Mouse (Mus musculus): ENCODE data around the gene Myh6. TPM values are rescaled to one million over a fixed set of nuclear protein-coding genes. Genes with fewer than 3 reads are reported as not detected.

Myh6 gene
- not detected for polyA plus RNA-seq (2015; fragmentation: Illumina TruSeq; extraction: RNeasy Lipid Tissue Mini Kit (QIAGEN cat#74804); ENCODE audit: insufficient read depth, low replicate concordance)

DNA sequence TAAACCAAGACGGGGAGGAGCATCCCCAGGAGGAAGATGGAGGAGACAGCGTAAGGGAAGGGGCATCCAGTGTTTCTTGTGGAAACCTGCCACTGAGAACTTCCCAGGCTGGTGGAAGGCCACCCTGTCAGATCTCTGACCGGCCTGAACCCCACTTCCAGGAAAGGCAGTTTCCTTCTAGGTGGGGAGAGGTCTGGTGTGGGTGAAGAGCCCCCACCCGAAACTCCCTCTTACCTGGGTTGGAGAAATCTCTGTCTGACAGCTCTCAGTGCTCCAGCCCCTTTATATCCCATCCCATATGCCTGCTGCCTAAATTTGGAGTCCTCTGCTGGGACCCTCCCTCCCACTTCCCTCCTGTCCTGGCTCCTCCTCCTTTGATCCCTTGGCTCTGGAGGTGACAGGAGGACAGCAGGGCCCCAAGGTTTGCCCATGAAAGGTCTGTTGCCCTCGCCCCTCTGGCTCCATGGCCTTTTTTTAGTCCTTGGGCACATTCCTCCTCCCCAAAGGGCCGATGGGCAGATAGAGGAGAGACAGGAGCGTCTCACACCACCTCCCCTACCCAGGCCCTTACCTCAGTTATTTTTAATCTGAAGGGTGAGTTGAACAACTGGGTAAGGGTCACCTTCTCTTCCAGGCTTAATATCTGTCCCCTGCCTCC, at the start of gene Myh6:
TSS of gene Myh6 (minus strand) at position 608 of the 658 bp plus-strand sequence.

GRCm38 (mm10) chr14:55014991-55015766, 48.5 kb upstream of the Myh6 start, which contains the start of gene Ngdn:
Gene Ngdn (plus strand): TSS chr14:55015454.

GRCm38 (mm10) chr14:54994136-54994868, 27.6 kb upstream of the Myh6 start, which contains the start of gene Myh7:
Gene Myh7 (minus strand): TSS chr14:54994626.

GRCm38 (mm10) chr14:54976633-54977032, 9.9 kb upstream of the Myh6 start, which contains the start of gene Gm17428:
Gene Gm17428 (plus strand): TSS chr14:54976933.

DNA sequence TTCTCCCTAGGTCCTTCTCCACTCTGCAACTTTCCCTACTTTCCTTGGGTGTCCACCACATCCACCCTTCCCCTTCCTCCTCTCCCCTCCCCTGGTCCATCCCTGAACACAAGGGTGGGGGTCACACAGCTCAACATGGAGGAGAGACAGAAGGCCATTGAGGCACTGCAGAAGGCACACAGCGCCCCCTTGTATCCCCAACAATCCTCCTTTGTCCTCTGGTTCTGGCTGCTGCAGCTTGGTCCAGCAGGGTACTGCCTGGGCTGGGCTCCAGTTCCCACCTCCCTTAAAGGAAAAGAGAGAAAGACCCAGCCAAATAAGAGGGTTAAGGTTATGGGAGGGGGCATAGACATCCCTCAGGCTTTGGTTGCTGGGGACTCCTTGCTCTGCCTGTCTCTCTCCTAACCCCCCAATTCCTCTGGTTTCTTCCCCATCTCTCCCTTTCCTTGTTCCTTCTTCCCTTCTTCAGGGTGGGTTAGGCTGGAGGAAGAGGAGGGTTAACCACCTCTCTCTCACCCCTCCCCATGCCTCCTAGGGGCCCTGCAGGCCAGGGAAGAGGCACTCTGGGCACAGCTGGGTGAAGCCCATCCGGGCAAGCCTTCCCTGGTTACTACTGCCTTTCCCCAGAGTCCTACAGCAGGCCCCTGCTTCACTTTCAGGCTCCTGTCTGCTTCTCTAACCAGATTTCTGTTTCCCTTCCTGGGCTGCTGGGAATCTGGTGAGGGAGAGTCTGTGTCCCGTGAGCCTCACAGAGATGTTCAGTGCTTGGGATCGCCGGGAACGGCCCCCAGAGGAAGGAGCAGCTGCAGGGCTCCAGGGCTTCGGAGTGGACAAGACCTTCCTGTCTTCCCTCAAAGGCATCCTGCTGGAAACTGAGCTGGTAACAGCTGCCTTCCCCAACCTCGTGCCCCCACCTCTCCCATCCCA, 30.6 kb downstream of the Myh6 start, which contains the start of gene Cmtm5:
TSS of gene Cmtm5 (plus strand) at position 358 of the 927 bp plus-strand sequence.

DNA sequence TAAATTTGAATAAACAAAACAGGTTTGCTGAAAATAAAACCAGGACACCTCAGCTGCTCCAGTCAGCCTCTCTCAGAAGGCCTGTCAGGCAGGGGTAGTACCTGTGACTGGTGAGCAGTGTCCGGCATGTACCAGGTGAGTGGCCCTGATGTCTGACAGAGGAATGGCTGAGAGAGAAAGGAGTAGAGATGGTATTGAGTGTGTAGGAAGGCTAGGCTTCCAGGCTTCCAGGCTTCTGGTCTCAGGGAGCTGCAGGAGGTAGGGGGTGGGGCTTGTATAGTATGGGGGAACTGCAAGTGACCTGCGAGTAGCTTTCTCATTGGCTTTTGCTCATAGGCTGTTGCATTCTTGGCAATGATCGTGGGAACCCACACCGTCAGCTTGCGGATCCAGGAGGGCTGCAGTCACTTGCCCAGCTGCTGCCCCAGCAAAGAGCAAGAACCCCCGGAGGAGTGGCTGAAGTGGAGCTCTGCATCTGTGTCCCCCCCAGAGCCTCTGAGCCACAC, 34.0 kb downstream of the Myh6 start, which contains the start of gene Il25:
TSS of gene Il25 (plus strand) at position 51 of the 506 bp plus-strand sequence.

DNA sequence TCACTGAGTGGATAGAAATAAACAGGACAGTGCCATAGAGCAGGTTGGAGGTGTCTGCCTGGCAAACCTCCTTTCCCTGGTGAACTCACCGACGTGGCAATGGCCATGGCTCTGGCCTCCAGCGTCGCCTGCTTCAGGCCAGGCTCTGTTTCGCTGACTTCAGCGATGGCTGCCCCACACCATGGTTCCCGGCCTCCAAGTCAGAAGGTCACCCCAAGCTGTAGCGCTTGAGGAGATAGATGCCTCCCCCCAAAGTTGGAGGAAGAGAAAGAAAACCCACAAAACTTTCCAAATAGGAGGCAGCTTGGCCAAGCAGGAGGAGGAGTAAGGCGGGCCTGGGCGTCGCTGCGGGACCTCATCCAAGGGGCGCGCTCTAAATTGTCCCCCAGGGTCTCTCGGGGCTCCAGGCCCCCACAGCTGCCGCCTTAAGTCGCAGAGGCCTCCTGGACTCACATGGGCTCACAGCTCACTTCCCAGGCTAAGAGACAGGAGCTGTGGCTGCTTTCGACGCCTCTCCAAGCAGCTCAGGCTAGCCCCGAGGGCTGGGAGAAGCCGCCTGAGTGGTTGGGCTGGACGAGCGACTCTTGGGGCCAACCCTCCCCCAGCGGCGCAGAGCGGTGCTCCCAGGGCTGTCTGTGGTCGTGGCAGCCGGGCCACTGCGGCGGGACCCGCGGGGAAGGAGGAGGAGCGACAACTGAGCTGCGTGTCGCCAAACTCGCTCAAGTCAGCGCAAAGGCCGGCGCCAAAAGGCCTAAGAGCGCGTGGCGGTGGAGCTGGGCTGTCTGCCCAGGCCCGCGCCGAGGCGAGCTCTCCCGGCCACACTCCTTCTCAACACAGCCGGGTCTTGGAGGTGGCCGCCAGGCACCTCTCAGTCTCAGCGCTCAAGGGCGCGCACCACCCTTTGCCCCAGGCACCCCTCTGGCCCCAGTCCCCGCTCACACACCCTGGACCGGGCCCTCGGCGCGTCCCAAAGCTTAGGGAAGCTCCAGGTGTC, 41.1 kb downstream of the Myh6 start, which contains the start of gene Efs:
TSS of gene Efs (minus strand) at position 778 of the 994 bp plus-strand sequence.

DNA sequence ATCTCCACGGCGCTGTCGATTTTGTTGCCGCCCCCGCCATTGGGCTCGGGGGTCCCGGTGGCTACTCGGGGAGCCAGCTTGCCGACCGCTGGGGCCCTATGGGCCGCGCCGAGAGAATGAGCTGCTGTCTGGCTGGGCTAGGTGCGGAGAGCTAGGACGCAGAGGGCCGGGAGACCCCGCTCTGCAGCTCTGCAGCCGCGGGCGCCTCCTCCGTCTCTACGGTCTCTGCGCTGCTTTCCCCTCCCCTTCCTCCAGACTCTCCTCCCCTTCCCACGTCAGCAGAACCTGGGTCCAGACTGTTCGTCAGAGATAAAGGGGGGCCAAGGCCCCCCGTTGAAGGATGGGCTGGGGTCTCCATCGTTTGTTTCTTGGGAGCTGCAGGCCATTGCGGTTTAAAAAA, 53.8 kb downstream of the Myh6 start, which contains the start of gene Slc22a17:
TSS of gene Slc22a17 (minus strand) at position 247 of the 400 bp plus-strand sequence.

GRCm38 (mm10) chr14:54892200-54892599, 74.5 kb downstream of the Myh6 start, which contains the start of gene Pabpn1:
Gene Pabpn1 (plus strand): TSS chr14:54892500.

Other genes starting within 250 kb of the Myh6 start
- gene Slc7a8, start 185.0 kb downstream of the Myh6 start, polyA plus RNA-seq (2015; fragmentation: Illumina TruSeq; extraction: RNeasy Lipid Tissue Mini Kit (QIAGEN cat#74804); ENCODE audit: insufficient read depth, low replicate concordance), result 6.3 TPM
- gene Rnf212b, start 152.8 kb downstream of the Myh6 start, polyA plus RNA-seq (2015; fragmentation: Illumina TruSeq; extraction: RNeasy Lipid Tissue Mini Kit (QIAGEN cat#74804); ENCODE audit: insufficient read depth, low replicate concordance), result not detected
- gene Homez, start 96.0 kb downstream of the Myh6 start, polyA plus RNA-seq (2015; fragmentation: Illumina TruSeq; extraction: RNeasy Lipid Tissue Mini Kit (QIAGEN cat#74804); ENCODE audit: insufficient read depth, low replicate concordance), result 5.4 TPM
- 10.9 TPM for gene Ppp1r3e, start 89.4 kb downstream of the Myh6 start, polyA plus RNA-seq (2015; fragmentation: Illumina TruSeq; extraction: RNeasy Lipid Tissue Mini Kit (QIAGEN cat#74804); ENCODE audit: insufficient read depth, low replicate concordance)
- gene Bcl2l2, start 83.5 kb downstream of the Myh6 start, polyA plus RNA-seq (2015; fragmentation: Illumina TruSeq; extraction: RNeasy Lipid Tissue Mini Kit (QIAGEN cat#74804); ENCODE audit: insufficient read depth, low replicate concordance), result 16.2 TPM
- gene Gm20521, start 83.5 kb downstream of the Myh6 start, polyA plus RNA-seq (2015; fragmentation: Illumina TruSeq; extraction: RNeasy Lipid Tissue Mini Kit (QIAGEN cat#74804); ENCODE audit: insufficient read depth, low replicate concordance), result not detected
- gene Pabpn1, start 74.4 kb downstream of the Myh6 start, polyA plus RNA-seq (2015; fragmentation: Illumina TruSeq; extraction: RNeasy Lipid Tissue Mini Kit (QIAGEN cat#74804); ENCODE audit: insufficient read depth, low replicate concordance), result 254 TPM
- 2.9 TPM for gene Slc22a17, start 53.8 kb downstream of the Myh6 start, polyA plus RNA-seq (2015; fragmentation: Illumina TruSeq; extraction: RNeasy Lipid Tissue Mini Kit (QIAGEN cat#74804); ENCODE audit: insufficient read depth, low replicate concordance)
- 0.65 TPM for gene Efs, start 40.8 kb downstream of the Myh6 start, polyA plus RNA-seq (2015; fragmentation: Illumina TruSeq; extraction: RNeasy Lipid Tissue Mini Kit (QIAGEN cat#74804); ENCODE audit: insufficient read depth, low replicate concordance)
- not detected for gene Il25, start 34.2 kb downstream of the Myh6 start, polyA plus RNA-seq (2015; fragmentation: Illumina TruSeq; extraction: RNeasy Lipid Tissue Mini Kit (QIAGEN cat#74804); ENCODE audit: insufficient read depth, low replicate concordance)
- gene Cmtm5, start 30.7 kb downstream of the Myh6 start, polyA plus RNA-seq (2015; fragmentation: Illumina TruSeq; extraction: RNeasy Lipid Tissue Mini Kit (QIAGEN cat#74804); ENCODE audit: insufficient read depth, low replicate concordance), result not detected
- gene Gm17428, start 10.0 kb upstream of the Myh6 start, polyA plus RNA-seq (2015; fragmentation: Illumina TruSeq; extraction: RNeasy Lipid Tissue Mini Kit (QIAGEN cat#74804); ENCODE audit: insufficient read depth, low replicate concordance), result not detected
- not detected for gene Myh7, start 27.7 kb upstream of the Myh6 start, polyA plus RNA-seq (2015; fragmentation: Illumina TruSeq; extraction: RNeasy Lipid Tissue Mini Kit (QIAGEN cat#74804); ENCODE audit: insufficient read depth, low replicate concordance)
- 57.4 TPM for gene Ngdn, start 48.5 kb upstream of the Myh6 start, polyA plus RNA-seq (2015; fragmentation: Illumina TruSeq; extraction: RNeasy Lipid Tissue Mini Kit (QIAGEN cat#74804); ENCODE audit: insufficient read depth, low replicate concordance)
- gene Zfhx2, start 125.4 kb upstream of the Myh6 start, polyA plus RNA-seq (2015; fragmentation: Illumina TruSeq; extraction: RNeasy Lipid Tissue Mini Kit (QIAGEN cat#74804); ENCODE audit: insufficient read depth, low replicate concordance), result 2.8 TPM
- 10.9 TPM for gene Thtpa, start 127.9 kb upstream of the Myh6 start, polyA plus RNA-seq (2015; fragmentation: Illumina TruSeq; extraction: RNeasy Lipid Tissue Mini Kit (QIAGEN cat#74804); ENCODE audit: insufficient read depth, low replicate concordance)
- gene Ap1g2, start 139.7 kb upstream of the Myh6 start, polyA plus RNA-seq (2015; fragmentation: Illumina TruSeq; extraction: RNeasy Lipid Tissue Mini Kit (QIAGEN cat#74804); ENCODE audit: insufficient read depth, low replicate concordance), result 75.5 TPM
- 0.19 TPM for gene Jph4, start 150.0 kb upstream of the Myh6 start, polyA plus RNA-seq (2015; fragmentation: Illumina TruSeq; extraction: RNeasy Lipid Tissue Mini Kit (QIAGEN cat#74804); ENCODE audit: insufficient read depth, low replicate concordance)